Mouse (Mus musculus) C2C12 (cell line): ENCODE measurements around the gene Rnaseh2a. TPM values are rescaled to one million over a fixed set of nuclear protein-coding genes. Genes with fewer than 3 reads are reported as not detected.

Source experiments
- H3K27me3 ChIP-seq: one replicate; pipeline ENCODE4 v1.6.1; 2011; ENCODE audit not compliant: control insufficient read depth, insufficient read depth, insufficient read length
- H3K36me3 ChIP-seq: one replicate; pipeline ENCODE4 v1.6.1; 2011; ENCODE audit not compliant: control insufficient read depth, insufficient read depth
- H3K4me3 ChIP-seq: one replicate; pipeline ENCODE4 v1.5.1; 2011; ENCODE audit warnings: mild to moderate bottlenecking, control low read depth; ENCODE audit not compliant: poor library complexity, insufficient read depth, severe bottlenecking
- H3K79me2 ChIP-seq: one replicate; pipeline ENCODE4 v1.6.1; 2011; ENCODE audit not compliant: control insufficient read depth, insufficient read depth
- H3K79me3 ChIP-seq: one replicate; pipeline ENCODE4 v1.6.1; 2011; ENCODE audit warnings: low read depth, control low read depth
- H3ac ChIP-seq: one replicate; pipeline ENCODE3; 2011; ENCODE audit warnings: low read depth; ENCODE audit not compliant: control insufficient read depth, insufficient read length
- CEBPB ChIP-seq: IDR thresholded peaks from one replicate; pipeline ENCODE4 v1.6.1; 2011; ENCODE audit warnings: low read depth, mild to moderate bottlenecking, control low read depth, moderate library complexity
- CTCF ChIP-seq: IDR thresholded peaks from one replicate; pipeline ENCODE4 v1.5.1; 2011; ENCODE audit not compliant: control insufficient read depth, insufficient read depth, insufficient read length
- FOSL1 ChIP-seq: IDR thresholded peaks from one replicate; pipeline ENCODE4 v1.8.0; 2011; ENCODE audit warnings: mild to moderate bottlenecking, low read length; ENCODE audit not compliant: poor library complexity, insufficient read depth, severe bottlenecking
- MAX ChIP-seq: IDR thresholded peaks from one replicate; pipeline ENCODE4 v1.6.1; 2011; ENCODE audit warnings: mild to moderate bottlenecking, control low read depth
- MYOD1 ChIP-seq: IDR thresholded peaks from one replicate; pipeline ENCODE4 v1.6.1; 2011; ENCODE audit warnings: low read depth; ENCODE audit not compliant: control insufficient read depth, insufficient read length
- MYOG ChIP-seq: IDR thresholded peaks from one replicate; pipeline ENCODE4 v1.6.1; 2011; ENCODE audit not compliant: control insufficient read depth, insufficient read length; ENCODE audit errors: extremely low read depth
- USF1 ChIP-seq: IDR thresholded peaks from one replicate; pipeline ENCODE4 v1.6.1; 2011; ENCODE audit warnings: low read depth, mild to moderate bottlenecking, control low read depth, moderate library complexity
- long read RNA-seq, 2 experiments: library from polyadenylated mRNA; unstranded; transcript quantifications; one replicate each; pipeline ENCODE4 v2.0.0; 2019 to 2020
- polyA plus RNA-seq: library from polyadenylated mRNA; unstranded; fragments of >200 nt; fragmentation: generic; extraction: Trizol; gene quantifications from one replicate; pipeline ENCODE4 v1.2.1, GENCODE M21; 2012; ENCODE audit warnings: missing spikeins

Gene Rnaseh2a
- 145 TPM for polyA plus RNA-seq
- long read RNA-seq, experiment 1, transcript Rnaseh2a-206 (7 exons, 1,141 nt), result minor isoform, 7 of 137 reads
- long read RNA-seq, experiment 1, transcript Rnaseh2a-203 (8 exons, 2,044 nt), result major isoform, 73 of 137 reads
- long read RNA-seq, experiment 1, transcript Rnaseh2a-202 (10 exons, 2,981 nt), result minor isoform, 10 of 137 reads
- long read RNA-seq, experiment 1, partial matches to known transcripts, result 21 of 137 reads
- long read RNA-seq, experiment 1, other reads (novel, unspliced or antisense), result 23 of 137 reads
- long read RNA-seq, experiment 2, transcript Rnaseh2a-203 (8 exons, 2,044 nt), result major isoform, 83 of 197 reads
- long read RNA-seq, experiment 2, transcript Rnaseh2a-206 (7 exons, 1,141 nt), result minor isoform, 18 of 197 reads
- long read RNA-seq, experiment 2, transcript Rnaseh2a-202 (10 exons, 2,981 nt), result minor isoform, 38 of 197 reads
- long read RNA-seq, experiment 2, partial matches to known transcripts, result 7 of 197 reads
- long read RNA-seq, experiment 2, other reads (novel, unspliced or antisense), result 48 of 197 reads

DNA sequence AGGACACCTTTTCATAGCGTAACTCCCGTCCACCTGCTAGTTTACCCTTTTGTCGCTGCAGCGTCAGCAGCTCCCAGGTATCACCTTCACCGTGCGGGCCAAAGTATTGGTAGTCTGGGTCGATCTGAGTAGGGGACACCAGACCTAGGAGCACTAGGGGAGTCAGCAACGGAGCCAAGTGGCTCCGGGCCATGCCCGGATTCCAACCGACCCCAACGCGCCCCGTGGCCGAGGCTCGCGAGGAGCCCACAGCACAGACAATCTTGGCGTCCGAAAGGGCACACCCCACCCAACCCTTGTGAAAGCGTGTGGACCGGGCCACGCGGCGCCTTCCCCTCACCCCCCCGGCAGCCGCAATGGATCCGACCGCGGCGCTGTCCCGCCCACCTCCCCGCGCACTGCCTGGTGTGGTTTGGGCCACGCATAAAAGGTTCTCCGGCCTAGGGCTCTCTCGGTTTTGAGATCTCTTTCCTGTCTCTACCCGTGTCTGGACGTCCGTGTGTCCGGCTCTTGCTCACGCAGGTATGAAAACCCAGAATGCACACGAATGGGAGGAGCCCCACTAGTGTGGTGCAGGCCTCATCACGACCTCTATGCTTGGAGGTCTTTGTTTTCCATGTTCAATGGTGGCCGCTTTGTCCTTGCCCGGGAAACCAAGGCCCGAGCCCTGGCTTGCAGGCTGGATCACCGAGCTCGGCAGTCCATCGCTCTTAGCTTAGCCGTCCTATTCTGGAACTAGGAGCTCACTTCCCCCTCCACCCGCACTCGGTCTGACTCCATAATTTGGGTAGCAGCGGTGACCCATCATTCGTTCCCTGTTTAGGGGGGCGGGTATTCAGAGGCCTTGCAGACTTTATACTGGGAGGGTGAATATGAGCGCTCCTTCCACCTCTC lies at the start of gene Rnaseh2a, which contains the start of the genes Gm49661 and Prdx2:
Rnaseh2a (minus strand) TSS at position 527 of the 894 bp plus-strand sequence.
Gm49661 (minus strand) TSS at position 193 of the 894 bp plus-strand sequence.
Prdx2 (plus strand) TSS at position 347 of the 894 bp plus-strand sequence.
- TF ChIP-seq MYOD1, result no peak
- no peak for TF ChIP-seq CEBPB
- TF ChIP-seq MYOG, result no peak
- TF ChIP-seq USF1, result no peak
- TF ChIP-seq CTCF, result no peak
- peak; percentile 37 for TF ChIP-seq MAX
- no peaks in the 10 kb centered on the region for H3K27me3 ChIP-seq
- H3K4me3 ChIP-seq, result peak within 1 kb of the TSS; percentile 55
- H3ac ChIP-seq, result peak within 1 kb of the TSS; percentile 91
- peaks cover 16% of the 10 kb centered on the region for H3K79me3 ChIP-seq
- peaks cover 21% of the 10 kb centered on the region for H3K36me3 ChIP-seq
- H3K79me2 ChIP-seq, result peaks cover 45% of the 10 kb centered on the region

DNA sequence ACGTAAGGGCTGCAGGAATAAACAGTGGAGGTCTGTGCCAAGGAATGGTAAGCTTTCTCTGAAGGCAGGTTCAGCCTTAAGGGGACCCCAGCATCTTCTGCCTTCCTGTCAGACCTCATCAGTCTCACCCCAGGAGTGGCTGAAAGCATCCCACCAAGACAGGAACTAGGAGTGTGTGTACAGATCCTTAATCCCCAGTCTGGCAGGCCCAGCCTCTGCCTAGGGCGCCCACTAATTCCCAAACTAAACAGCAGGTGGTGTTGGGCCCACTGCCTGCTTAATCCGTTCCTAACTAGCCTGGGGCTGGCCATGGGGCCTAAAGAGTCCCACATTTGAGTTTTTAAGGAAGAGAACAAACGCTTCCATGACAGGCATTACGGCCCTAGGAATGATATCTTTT lies 47.6 kb upstream of the Rnaseh2a start:
- H3K27me3 ChIP-seq, result peaks cover 5% of the 10 kb centered on the region
- H3K36me3 ChIP-seq, result peaks cover 20% of the 10 kb centered on the region
- peaks cover 12% of the 10 kb centered on the region for H3K79me2 ChIP-seq
- TF ChIP-seq USF1 (no peak), MYOG (no peak), CTCF (no peak), FOSL1 (no peak), MAX (no peak), CEBPB (no peak)
- peaks cover 5% of the 10 kb centered on the region for H3K79me3 ChIP-seq
- no peak overlapping the region for H3K4me3 ChIP-seq
- no peak overlapping the region for H3ac ChIP-seq

DNA sequence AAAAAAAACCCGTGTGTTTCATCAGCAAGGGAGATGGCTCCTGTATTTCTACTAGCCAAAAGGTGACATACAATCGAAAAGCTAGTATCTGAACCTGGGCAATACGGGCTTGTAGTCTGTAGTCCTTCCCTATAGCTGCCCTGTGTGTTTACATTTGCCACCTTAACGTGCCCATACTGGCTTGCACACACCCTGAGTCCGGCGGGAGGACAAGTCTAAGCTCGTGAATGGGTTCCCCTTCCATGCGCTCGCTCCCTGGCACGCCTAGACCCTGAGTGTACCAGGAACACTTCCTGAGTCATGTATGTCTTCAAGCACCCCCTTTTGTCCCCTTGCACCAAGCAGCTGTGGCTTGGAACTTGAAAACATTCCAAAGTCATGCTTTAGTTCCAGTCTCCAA lies 47.2 kb upstream of the Rnaseh2a start:
- TF ChIP-seq CTCF (no peak), FOSL1 (no peak), CEBPB (no peak), MYOG (no peak), MYOD1 (no peak), USF1 (no peak), MAX (no peak)
- Histone ChIP-seq H3K79me2 (peaks cover 7% of the 10 kb centered on the region), H3K27me3 (peaks cover 5% of the 10 kb centered on the region), H3K36me3 (peaks cover 15% of the 10 kb centered on the region), H3K4me3 (no peak overlapping the region), H3K79me3 (peaks cover 2% of the 10 kb centered on the region), H3ac (no peak overlapping the region)

DNA sequence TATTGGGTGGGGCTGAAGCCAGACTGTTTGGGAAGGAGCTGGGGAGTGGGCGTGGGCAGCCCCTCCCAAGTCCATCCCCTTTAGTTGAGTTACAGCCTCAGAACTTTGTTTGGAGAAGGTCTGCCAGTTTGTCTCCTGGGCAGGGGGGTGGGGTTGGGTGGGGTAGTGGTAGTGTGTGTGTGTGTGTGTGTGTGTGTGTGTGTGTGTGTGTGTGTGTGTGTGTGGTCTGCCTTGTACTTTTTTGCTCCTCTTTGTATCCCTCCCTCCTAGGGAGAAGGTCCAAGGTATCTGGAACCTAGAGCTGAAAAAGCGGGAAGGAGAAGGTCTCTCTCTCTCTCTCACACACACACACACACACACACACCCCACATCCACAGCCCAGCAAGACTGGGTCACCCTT lies 44.9 kb upstream of the Rnaseh2a start, which contains the start of gene Best2:
Best2 (minus strand) TSS at position 101 of the 400 bp plus-strand sequence.
- H3K79me3 ChIP-seq, result no peaks in the 10 kb centered on the region
- peaks cover 12% of the 10 kb centered on the region for H3K36me3 ChIP-seq
- H3ac ChIP-seq, result peak within 1 kb of the TSS; percentile 12
- peaks cover 11% of the 10 kb centered on the region for H3K27me3 ChIP-seq
- no peak within 1 kb of the TSS for H3K4me3 ChIP-seq
- H3K79me2 ChIP-seq, result no peaks in the 10 kb centered on the region
- no peak for TF ChIP-seq MYOD1
- TF ChIP-seq FOSL1, result no peak
- TF ChIP-seq MYOG, result no peak
- TF ChIP-seq MAX, result no peak
- TF ChIP-seq USF1, result no peak
- no peak for TF ChIP-seq CTCF
- no peak for TF ChIP-seq CEBPB

DNA sequence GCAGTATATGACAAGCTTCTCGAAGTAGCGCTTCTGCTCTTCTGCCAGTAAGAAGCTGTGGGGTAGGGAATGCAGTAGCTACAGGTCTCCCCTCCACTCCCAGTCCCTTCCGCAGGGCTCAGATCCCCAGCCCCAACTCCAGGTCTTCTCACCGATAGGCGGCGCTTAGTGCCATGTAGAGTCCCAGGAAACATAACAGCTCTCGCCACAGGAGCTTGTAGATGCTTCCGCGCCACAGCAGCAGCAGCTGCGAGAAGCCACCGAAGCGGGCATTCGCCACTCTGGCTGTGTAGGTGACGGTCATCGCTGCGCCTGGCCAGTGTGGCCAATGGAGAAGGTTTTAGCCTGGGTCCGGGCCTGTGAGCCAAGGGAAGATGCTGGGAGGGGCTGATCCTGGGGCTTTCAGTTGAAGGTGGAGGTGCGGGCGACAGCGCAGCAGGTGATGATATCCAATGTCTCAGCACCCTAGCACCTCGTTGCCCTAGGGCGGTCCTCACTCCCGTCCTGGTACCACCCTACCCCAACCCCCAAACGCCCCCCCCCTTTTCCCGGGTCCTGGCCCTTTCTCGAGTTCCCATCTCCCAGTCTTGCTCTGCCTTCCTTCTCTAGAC lies 43.8 kb upstream of the Rnaseh2a start:
- peaks cover 1% of the 10 kb centered on the region for H3K36me3 ChIP-seq
- no peak overlapping the region for H3K4me3 ChIP-seq
- H3ac ChIP-seq, result peak overlapping the region; percentile 12
- H3K79me2 ChIP-seq, result no peaks in the 10 kb centered on the region
- TF ChIP-seq CTCF (peak; percentile 17), USF1 (no peak)
- no peaks in the 10 kb centered on the region for H3K79me3 ChIP-seq
- peaks cover 11% of the 10 kb centered on the region for H3K27me3 ChIP-seq
